Mouse (Mus musculus): ENCODE data around the gene Gja3. TPM values are rescaled to one million over a fixed set of nuclear protein-coding genes. Genes with fewer than 3 reads are reported as not detected.

Gene Gja3
- polyA plus RNA-seq (2012; fragmentation: generic; extraction: Trizol): not detected

GRCm38 (mm10) chr14:57057563-57058321, at the start of gene Gja3:
Gene Gja3, minus strand, starts transcription at chr14:57058100.

GRCm38 (mm10) chr14:57104106-57105023, 46.5 kb upstream of the Gja3 start, which contains the start of gene Gjb2:
Gene Gjb2, minus strand, starts transcription at chr14:57104702.

Other genes with a start within 250 kb of the Gja3 start
- 1 to 10 TPM in 1 of 2 experiments, under 1 TPM in 1; 0.16 to 3.2 TPM for gene Zmym5, start 246.4 kb downstream of the Gja3 start, polyA plus RNA-seq (2012; fragmentation: generic; extraction: Trizol)
- 1 to 10 TPM in 1 of 2 experiments, under 1 TPM in 1; 0.25 to 3.2 TPM for gene Zmym2, start 171.4 kb downstream of the Gja3 start, polyA plus RNA-seq (2012; fragmentation: generic; extraction: Trizol)
- not detected for gene Gjb2, start 46.6 kb upstream of the Gja3 start, polyA plus RNA-seq (2012; fragmentation: generic; extraction: Trizol)
- not detected for gene Gm4491, start 57.8 kb upstream of the Gja3 start, polyA plus RNA-seq (2012; fragmentation: generic; extraction: Trizol)
- gene Gjb6, start 75.5 kb upstream of the Gja3 start, polyA plus RNA-seq (2012; fragmentation: generic; extraction: Trizol): not detected

Data from C3H10T1/2 (cell line).